Mouse (Mus musculus) heart, embryonic 12.5 days (tissue): ENCODE results near the gene Lrrc25. TPM values are rescaled to one million over a fixed set of nuclear protein-coding genes. Genes with fewer than 3 reads are reported as not detected.
A peak's percentile ranks its signal among the peaks of the same experiment; 100 is the strongest.

Source experiments
- ATAC-seq: fragments of 200-750 bp; cut with Nextera tagmentation; 2 replicates; pipeline ENCODE4 v1.8.0; 2017; ENCODE audit warnings: moderate TSS enrichment, moderate library complexity; ENCODE audit not compliant: insufficient number of reproducible peaks, low FRiP score
- H3K27ac ChIP-seq: fragments of 300-500 bp; sonication (generic); 2 replicates; pipeline ENCODE4 v1.5.1; 2016; ENCODE audit warnings: mild to moderate bottlenecking, moderate library complexity; ENCODE audit not compliant: poor library complexity, severe bottlenecking
- H3K27me3 ChIP-seq: fragments of 300-500 bp; sonication (generic); replicated peaks from 2 replicates; pipeline ENCODE4 v1.6.1; 2016; ENCODE audit warnings: mild to moderate bottlenecking, moderate library complexity
- H3K36me3 ChIP-seq: fragments of 300-500 bp; sonication (generic); 2 replicates; pipeline ENCODE4 v1.6.1; 2016; ENCODE audit warnings: mild to moderate bottlenecking, moderate library complexity
- H3K4me1 ChIP-seq: fragments of 300-500 bp; sonication (generic); replicated peaks from 2 replicates; pipeline ENCODE4 v1.6.1; 2016; ENCODE audit warnings: mild to moderate bottlenecking
- H3K4me2 ChIP-seq: fragments of 300-500 bp; sonication (generic); 2 replicates; pipeline ENCODE4 v1.6.1; 2016; ENCODE audit warnings: mild to moderate bottlenecking, moderate library complexity
- H3K4me3 ChIP-seq: fragments of 300-500 bp; sonication (generic); 2 replicates; pipeline ENCODE4 v1.5.1; 2016; ENCODE audit warnings: mild to moderate bottlenecking
- H3K9ac ChIP-seq: fragments of 300-500 bp; sonication (generic); 2 replicates; pipeline ENCODE4 v1.6.1; 2016; ENCODE audit warnings: mild to moderate bottlenecking, moderate library complexity
- H3K9me3 ChIP-seq: fragments of 300-500 bp; sonication (generic); replicated peaks from 2 replicates; pipeline ENCODE4 v1.6.1; 2016; ENCODE audit warnings: mild to moderate bottlenecking, moderate library complexity
- WGBS: fragments of 180-500 bp; shearing (Covaris S2); methylation state at CpG from one replicate; pipeline ENCODE4 v1.1.7; 2016; 5-methylcytosine and 5-hydroxymethylcytosine counted together
- polyA plus RNA-seq: library from polyadenylated mRNA; unstranded; fragments of >200 nt; fragmentation: Nextera tagmentation; extraction: Ambion mirVana; gene quantifications from 2 replicates; pipeline ENCODE4 v1.2.1, GENCODE M21; 2016

Gene Lrrc25
- polyA plus RNA-seq, 1 experiment from 2014 or later: 0.65 TPM

DNA sequence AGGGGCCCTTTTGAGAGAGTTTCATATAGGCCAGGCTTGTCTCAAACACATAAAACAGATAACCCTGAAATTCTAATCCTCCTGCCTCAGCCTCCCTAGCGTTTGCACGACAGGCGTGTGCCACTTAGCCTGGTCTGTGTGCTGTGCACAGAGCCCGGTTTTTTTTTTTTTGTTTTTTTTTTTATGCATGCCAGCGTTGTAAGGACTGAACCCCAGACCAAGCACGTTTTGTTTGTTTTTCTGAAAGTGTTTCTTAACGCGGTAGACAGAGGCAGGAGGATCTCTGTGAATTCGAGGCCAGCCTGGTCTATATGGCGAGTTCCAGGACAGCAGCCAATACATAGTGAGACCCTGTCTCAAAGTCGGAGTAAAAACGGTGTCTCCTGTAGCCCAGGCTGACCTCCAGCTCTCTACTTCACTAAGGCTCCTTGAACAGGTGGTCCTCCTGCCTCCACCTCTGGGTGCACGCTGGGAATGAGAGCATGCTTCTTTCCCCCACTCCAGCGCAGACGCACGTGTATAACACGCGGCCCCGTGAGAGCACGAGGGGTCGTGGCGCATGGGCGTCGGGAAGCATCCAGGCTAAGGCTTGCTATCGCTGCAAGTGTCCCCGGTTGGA lies 7.1 kb upstream of the Lrrc25 start, which contains the start of gene Ssbp4:
Gene Ssbp4 (minus strand): TSS at position 124 of the 619 bp plus-strand sequence.
- peaks cover 56% of the 10 kb centered on the region for H3K4me1 ChIP-seq

DNA sequence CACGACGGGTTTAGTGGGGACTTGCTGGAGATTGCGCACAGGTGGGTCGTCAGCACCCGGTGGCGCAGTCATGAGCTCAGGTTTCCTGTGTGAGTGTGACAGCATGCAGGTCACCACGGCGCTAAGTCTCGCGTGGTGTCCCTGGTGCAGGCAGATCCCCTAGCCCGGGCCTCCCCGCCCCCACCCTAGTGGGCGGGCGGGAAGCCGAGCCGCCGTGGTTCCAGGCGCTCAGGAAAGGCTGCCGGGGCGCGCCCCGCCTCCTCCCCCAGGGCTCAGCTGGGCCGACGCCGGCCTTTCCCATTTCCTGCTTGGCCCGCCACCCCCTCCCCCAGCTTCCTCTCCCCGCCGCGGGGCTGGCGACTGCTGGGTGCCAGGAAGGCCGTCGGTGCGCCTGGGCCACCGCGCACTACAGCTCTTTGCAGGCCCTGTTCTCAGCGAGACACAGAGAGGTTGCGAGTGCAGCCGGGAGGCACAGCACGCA lies 6.5 kb upstream of the Lrrc25 start:
- Histone ChIP-seq H3K9me3 (no peaks in the 10 kb centered on the region), H3K9ac (peak overlapping the region; percentile 73), H3K4me3 (peak overlapping the region; percentile 93), H3K4me2 (peak overlapping the region; percentile 99), H3K27ac (peak overlapping the region; percentile 98), H3K27me3 (no peaks in the 10 kb centered on the region), H3K36me3 (no peaks in the 10 kb centered on the region), H3K4me1 (peaks cover 56% of the 10 kb centered on the region)
- peak; percentile 74 for ATAC-seq
- 1% methylated on average over 38 of the region's 39 CpGs for WGBS

More for the DNA sequence above, 7.1 kb upstream of the Lrrc25 start, which contains the start of gene Ssbp4:
- Histone ChIP-seq H3K27ac (peak within 1 kb of the TSS; percentile 98), H3K9me3 (no peaks in the 10 kb centered on the region), H3K9ac (peak within 1 kb of the TSS; percentile 97), H3K36me3 (no peaks in the 10 kb centered on the region), H3K4me3 (peak within 1 kb of the TSS; percentile 93), H3K27me3 (no peaks in the 10 kb centered on the region), H3K4me2 (peak within 1 kb of the TSS; percentile 99)
- 0 out of 2 replicates have a peak, but pooled peaks have one; percentile 1 for ATAC-seq
- 5% methylated on average over 26 of the region's 26 CpGs for WGBS

DNA sequence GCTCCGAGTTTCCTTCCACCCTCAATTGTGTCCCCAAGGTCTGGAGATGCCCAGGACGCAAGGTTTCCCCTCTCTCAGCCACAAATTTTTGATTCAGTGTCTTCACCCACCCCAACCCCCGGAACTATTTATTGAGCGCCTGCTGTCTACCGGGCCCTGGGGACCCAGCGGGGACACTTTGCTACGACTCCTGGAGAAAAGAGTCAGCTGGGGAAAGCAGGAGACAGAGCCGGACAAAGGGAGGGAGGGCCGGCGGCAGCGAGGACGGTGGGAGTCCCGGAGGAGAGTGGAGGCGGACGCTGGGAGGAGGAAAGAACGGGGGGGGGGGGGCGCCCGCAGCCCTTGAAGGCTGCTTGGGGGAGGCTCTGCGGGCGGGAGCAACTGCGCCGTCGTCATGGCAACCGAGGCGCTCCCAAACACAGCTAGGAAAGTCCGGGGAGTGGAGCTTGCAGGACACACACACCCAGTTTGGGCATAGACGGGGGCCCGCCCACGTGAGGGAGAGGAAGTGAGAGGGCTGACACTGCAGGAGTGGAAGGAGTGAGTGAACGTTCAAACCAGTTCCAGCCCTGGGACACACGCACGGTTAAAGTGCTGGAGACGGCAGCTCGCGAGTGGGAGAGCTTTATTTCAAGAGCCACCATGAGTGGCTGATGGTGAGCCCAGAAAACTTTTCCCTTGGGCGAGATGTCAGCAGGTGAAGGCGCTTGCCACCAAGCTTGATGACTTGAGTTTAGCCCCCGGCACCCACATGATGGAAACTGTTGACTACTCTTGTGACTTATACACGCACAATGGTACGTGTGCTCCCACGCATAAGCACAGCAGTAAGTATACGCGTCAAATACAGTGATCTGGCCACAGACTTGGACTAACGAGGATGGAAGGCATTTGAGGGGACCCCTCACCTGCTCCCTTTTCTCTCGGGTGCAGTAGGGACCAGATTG lies 5.8 kb upstream of the Lrrc25 start:
- H3K36me3 ChIP-seq: no peaks in the 10 kb centered on the region
- peak overlapping the region; percentile 98 for H3K27ac ChIP-seq
- H3K9ac ChIP-seq: peak overlapping the region; percentile 73
- under 1% methylated on average over 38 of the region's 45 CpGs for WGBS
- peaks cover 53% of the 10 kb centered on the region for H3K4me1 ChIP-seq
- H3K4me3 ChIP-seq: peak overlapping the region; percentile 93
- H3K9me3 ChIP-seq: no peaks in the 10 kb centered on the region
- H3K4me2 ChIP-seq: peak overlapping the region; percentile 99
- peak; percentile 67 for ATAC-seq
- no peaks in the 10 kb centered on the region for H3K27me3 ChIP-seq

DNA sequence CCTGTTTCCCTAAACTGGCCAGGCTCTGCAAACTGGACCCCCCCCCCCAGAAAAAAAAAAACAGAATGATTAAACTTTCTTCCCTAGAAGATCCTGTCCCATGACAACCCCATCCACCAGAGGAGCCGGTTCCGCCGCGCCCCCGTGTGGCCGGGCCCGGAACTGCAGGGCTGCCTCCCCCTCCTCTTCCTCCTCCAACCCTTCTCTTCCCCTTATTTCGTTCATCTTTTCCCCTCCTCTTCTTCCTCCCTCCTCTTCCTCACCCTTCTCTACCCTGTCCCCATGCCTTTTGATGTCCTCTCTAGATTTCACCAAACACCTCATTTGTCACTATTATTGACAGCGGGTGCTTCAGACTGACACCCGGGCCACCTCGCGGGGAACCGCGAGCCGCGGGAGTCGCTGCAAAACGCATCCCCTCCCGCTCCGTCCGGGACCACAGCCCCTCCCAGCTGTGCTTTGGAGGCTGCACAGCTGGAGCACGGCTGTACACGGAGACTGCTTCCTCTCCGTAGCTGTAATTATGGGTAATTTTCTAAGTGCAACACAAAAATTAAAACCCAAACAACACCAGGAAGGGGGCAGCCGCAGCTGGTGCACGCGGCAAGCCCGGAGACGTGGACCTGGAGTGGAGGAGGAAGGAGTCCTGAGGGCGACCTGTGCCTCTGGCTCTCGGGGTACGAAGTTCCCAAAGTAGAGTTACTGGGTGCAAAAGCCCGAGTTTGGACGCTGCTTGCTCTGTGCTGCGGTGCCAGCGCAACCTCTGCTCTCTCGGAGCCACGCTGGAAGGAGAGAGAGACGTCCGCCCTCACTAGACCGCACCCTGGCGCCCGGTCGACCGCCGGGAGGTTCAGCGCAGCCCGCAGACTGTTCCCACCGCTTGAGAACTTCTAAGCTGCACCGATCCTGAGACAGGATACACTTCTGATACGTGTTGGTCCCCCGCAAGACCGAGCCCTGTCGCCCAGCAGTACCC lies 4.9 kb upstream of the Lrrc25 start:
- WGBS: under 1% methylated on average over 54 of the region's 54 CpGs
- 0 out of 2 replicates have a peak, but pooled peaks have one; percentile 14 for ATAC-seq

GRCm38 (mm10) chr8:70611849-70612248 lies 4.1 kb upstream of the Lrrc25 start:
- H3K4me1 ChIP-seq: peaks cover 48% of the 10 kb centered on the region
- H3K4me3 ChIP-seq: peak overlapping the region; percentile 93
- under 1% methylated on average over 6 of the region's 6 CpGs for WGBS
- peak overlapping the region; percentile 99 for H3K4me2 ChIP-seq
- no peaks in the 10 kb centered on the region for H3K27me3 ChIP-seq
- no peak for ATAC-seq
- H3K27ac ChIP-seq: peak overlapping the region; percentile 58
- H3K36me3 ChIP-seq: no peaks in the 10 kb centered on the region
- H3K9ac ChIP-seq: peak overlapping the region; percentile 77
- no peaks in the 10 kb centered on the region for H3K9me3 ChIP-seq

More for the DNA sequence above, 4.9 kb upstream of the Lrrc25 start:
- Histone ChIP-seq H3K36me3 (no peaks in the 10 kb centered on the region), H3K27ac (peak overlapping the region; percentile 98), H3K9ac (peak overlapping the region; percentile 77), H3K4me3 (peak overlapping the region; percentile 93), H3K27me3 (no peaks in the 10 kb centered on the region), H3K4me2 (peak overlapping the region; percentile 99), H3K4me1 (peaks cover 47% of the 10 kb centered on the region), H3K9me3 (no peaks in the 10 kb centered on the region)

DNA sequence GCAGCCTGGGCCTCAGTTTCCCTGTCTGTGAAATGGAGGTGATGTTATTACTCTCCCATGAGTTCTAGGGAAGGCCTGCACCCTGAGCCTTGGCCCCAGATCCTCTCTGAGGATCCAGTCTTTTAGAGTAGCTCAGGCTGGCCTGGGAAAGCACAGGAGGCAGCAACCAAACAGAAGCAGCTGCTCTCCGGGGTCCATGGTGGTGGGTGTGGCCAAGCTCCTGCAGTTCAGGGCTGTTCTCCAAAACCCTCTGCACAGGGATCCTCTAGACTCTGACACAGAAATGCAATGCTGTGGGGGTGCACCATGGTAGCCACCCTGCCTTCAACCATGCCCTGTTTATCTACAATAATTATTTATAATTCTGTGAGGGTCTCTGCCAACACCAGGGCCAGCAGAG lies 2.2 kb upstream of the Lrrc25 start:
- no peaks in the 10 kb centered on the region for H3K9me3 ChIP-seq
- no peaks in the 10 kb centered on the region for H3K27me3 ChIP-seq
- WGBS: 11% methylated on average over 1 of the region's 1 CpGs
- H3K4me2 ChIP-seq: no peak overlapping the region
- H3K9ac ChIP-seq: no peak overlapping the region
- H3K36me3 ChIP-seq: no peaks in the 10 kb centered on the region
- no peak for ATAC-seq
- H3K4me1 ChIP-seq: peaks cover 32% of the 10 kb centered on the region
- no peak overlapping the region for H3K27ac ChIP-seq
- no peak overlapping the region for H3K4me3 ChIP-seq

DNA sequence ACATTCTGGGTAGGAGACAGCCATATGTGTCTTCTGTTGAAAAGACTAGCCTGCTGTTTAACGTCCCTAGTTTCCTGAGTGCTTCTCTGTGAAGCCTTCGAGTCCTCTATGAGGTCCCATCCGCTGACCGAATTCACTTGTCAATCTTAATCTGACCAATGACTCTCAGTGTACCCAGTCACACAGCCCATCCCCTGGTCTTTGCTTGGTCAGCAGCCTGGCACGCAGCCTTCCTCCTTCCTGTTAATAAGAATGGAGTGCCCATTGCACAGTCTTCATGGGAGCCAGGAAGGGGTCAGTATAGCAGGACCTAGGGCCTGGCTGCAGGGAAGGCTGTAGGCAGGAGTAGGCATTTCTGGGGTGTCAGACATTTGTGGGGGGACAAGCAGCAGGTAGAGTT lies 1.5 kb upstream of the Lrrc25 start:
- Histone ChIP-seq H3K9me3 (no peaks in the 10 kb centered on the region), H3K27me3 (peaks cover under 1% of the 10 kb centered on the region; the same call in 1 of the 2 replicates), H3K4me3 (no peak overlapping the region), H3K9ac (no peak overlapping the region), H3K36me3 (no peaks in the 10 kb centered on the region), H3K4me2 (no peak overlapping the region), H3K4me1 (peaks cover 29% of the 10 kb centered on the region), H3K27ac (no peak overlapping the region)
- 81% methylated on average over 5 of the region's 5 CpGs for WGBS
- no peak for ATAC-seq

DNA sequence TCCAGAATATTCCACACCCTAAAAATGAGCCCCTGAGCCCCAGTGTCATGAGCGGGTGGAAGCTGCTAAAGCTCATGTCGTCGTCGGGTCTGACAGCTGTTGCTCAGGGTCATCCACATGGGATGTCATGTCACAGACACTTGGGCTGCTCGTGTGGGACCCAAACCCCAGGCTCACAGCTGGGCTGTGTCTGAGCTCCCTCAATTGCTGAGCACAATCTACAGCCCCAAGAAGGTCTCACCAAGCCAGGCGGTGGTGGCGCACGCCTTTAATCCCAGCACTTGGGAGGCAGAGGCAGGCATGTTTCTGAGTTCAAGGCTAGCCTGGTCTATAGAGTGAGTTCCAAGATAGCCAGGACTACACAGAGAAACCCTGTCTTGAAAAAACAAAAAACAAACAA lies 674 bp upstream of the Lrrc25 start:
- no peak overlapping the region for H3K4me2 ChIP-seq
- no peak overlapping the region for H3K27ac ChIP-seq
- H3K4me1 ChIP-seq: peaks cover 23% of the 10 kb centered on the region
- no peak for ATAC-seq
- H3K4me3 ChIP-seq: no peak overlapping the region
- H3K9me3 ChIP-seq: no peaks in the 10 kb centered on the region
- 83% methylated on average over 8 of the region's 8 CpGs for WGBS
- H3K9ac ChIP-seq: no peak overlapping the region
- peaks cover 6% of the 10 kb centered on the region for H3K27me3 ChIP-seq
- no peaks in the 10 kb centered on the region for H3K36me3 ChIP-seq

DNA sequence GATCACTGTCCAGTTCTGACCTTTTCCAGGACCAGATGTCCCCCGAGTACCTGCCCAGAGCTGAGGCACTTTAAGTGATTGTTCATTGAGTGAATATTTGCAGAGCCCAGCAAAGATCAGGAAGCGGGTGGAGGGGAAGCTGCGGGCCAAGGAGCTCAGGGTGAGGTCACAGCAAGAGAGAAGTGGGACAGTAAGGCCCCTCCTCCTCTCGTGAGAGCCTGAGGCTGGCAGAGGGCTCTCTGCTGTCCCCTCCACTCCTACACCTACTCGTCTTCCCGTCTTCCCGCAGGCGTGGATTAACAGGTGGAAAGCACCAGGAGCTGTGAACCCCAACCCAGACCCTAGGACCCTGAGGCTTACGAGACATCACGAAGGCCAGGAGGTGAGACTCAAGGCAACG lies 690 bp downstream of the Lrrc25 start:
- no peak overlapping the region for H3K4me3 ChIP-seq
- no peak overlapping the region for H3K27ac ChIP-seq
- peaks cover 12% of the 10 kb centered on the region for H3K4me1 ChIP-seq
- H3K27me3 ChIP-seq: peaks cover 17% of the 10 kb centered on the region
- WGBS: 49% methylated on average over 11 of the region's 11 CpGs
- H3K9me3 ChIP-seq: no peaks in the 10 kb centered on the region
- no peak overlapping the region for H3K4me2 ChIP-seq
- ATAC-seq: no peak
- H3K36me3 ChIP-seq: no peaks in the 10 kb centered on the region
- H3K9ac ChIP-seq: peak overlapping the region; percentile 20; the same call in 1 of the 2 replicates

DNA sequence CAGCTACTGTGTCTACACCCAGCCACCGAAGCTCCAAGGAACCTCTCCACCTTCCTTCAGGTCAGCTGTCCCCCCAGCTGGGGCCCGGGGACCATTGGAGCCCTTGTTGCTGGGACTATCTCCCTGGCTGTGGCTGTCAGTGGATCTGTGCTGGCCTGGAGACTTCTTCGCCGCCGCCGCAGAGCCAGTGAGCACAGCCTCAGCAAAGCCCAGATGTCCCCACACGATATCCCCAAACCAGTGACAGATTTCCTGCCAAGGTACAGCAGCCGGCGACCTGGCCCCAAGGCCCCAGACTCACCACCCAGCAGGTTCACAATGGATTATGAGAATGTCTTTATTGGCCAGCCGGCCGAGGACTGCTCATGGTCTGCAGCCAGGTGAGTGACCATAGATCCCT lies 2.0 kb downstream of the Lrrc25 start:
- H3K36me3 ChIP-seq: no peaks in the 10 kb centered on the region
- whole genome bisulfite sequencing: 70% methylated on average over 11 of the region's 11 CpGs
- ATAC-seq: no peak
- peak overlapping the region; percentile 35; the same call in 1 of the 2 replicates for H3K9ac ChIP-seq
- no peak overlapping the region for H3K4me2 ChIP-seq
- peaks cover 10% of the 10 kb centered on the region for H3K4me1 ChIP-seq
- no peak overlapping the region for H3K4me3 ChIP-seq
- no peaks in the 10 kb centered on the region for H3K9me3 ChIP-seq
- H3K27ac ChIP-seq: no peak overlapping the region
- peaks cover 30% of the 10 kb centered on the region for H3K27me3 ChIP-seq
